Mouse (Mus musculus) forebrain, embryonic 14.5 days (tissue): ENCODE measurements at regions not wholly inside any gene's neighbourhood (a gene's known extent, or its start where the extent isn't known, plus 50 kb on each side); places are given as distances from the start of the nearest gene placed in this dataset.
A peak's percentile ranks its signal among the peaks of the same experiment; 100 is the strongest.

Experiments
- ATAC-seq: fragments of 200-750 bp; cut with Nextera tagmentation; 2 replicates; pipeline ENCODE4 v1.8.0; 2017; ENCODE audit warnings: mild to moderate bottlenecking, moderate library complexity
- DNase-seq: peaks from one replicate; pipeline ENCODE4 v3.0.0-alpha.2; 2015; ENCODE audit warnings: low spot score
- H3K27ac ChIP-seq: fragments of 300-500 bp; sonication (generic); 2 replicates; pipeline ENCODE4 v1.5.1; 2014; ENCODE audit warnings: low read depth, mild to moderate bottlenecking, control low read depth, low read length, moderate library complexity
- H3K27me3 ChIP-seq: fragments of 300-500 bp; sonication (generic); replicated peaks from 2 replicates; pipeline ENCODE4 v1.6.1; 2014; ENCODE audit warnings: low read length, control low read depth, mixed read lengths; ENCODE audit not compliant: control insufficient read depth, insufficient read depth
- H3K36me3 ChIP-seq: fragments of 300-500 bp; sonication (generic); 2 replicates; pipeline ENCODE4 v1.6.1; 2014; ENCODE audit warnings: low read length, control low read depth; ENCODE audit not compliant: control insufficient read depth, insufficient read depth
- H3K4me1 ChIP-seq: fragments of 300-500 bp; sonication (generic); 2 replicates; pipeline ENCODE4 v1.6.1; 2014; ENCODE audit warnings: antibody characterized with exemption, low read length, control low read depth; ENCODE audit not compliant: control insufficient read depth, insufficient read depth
- H3K4me2 ChIP-seq: fragments of 300-500 bp; sonication (generic); 2 replicates; pipeline ENCODE4 v1.6.1; 2014; ENCODE audit warnings: mild to moderate bottlenecking, control low read depth, low read length
- H3K4me3 ChIP-seq: fragments of 300-500 bp; sonication (generic); 2 replicates; pipeline ENCODE4 v1.5.1; 2014; ENCODE audit warnings: low read depth, low read length, control low read depth
- H3K9ac ChIP-seq: fragments of 300-500 bp; sonication (generic); 2 replicates; pipeline ENCODE4 v1.6.1; 2014; ENCODE audit warnings: mild to moderate bottlenecking, low read length, control low read depth, moderate library complexity
- H3K9me3 ChIP-seq: fragments of 300-500 bp; sonication (generic); replicated peaks from 2 replicates; pipeline ENCODE4 v1.6.1; 2016; ENCODE audit warnings: low read length, control low read depth, mixed read lengths; ENCODE audit not compliant: control insufficient read depth
- WGBS: fragments of 180-500 bp; shearing (Covaris S2); extraction: QIAGEN DNeasy Blood & Tissue Kit; methylation state at CpG from one replicate; pipeline ENCODE4 v1.1.7; 2014; 5-methylcytosine and 5-hydroxymethylcytosine counted together

GRCm38 (mm10) chr3:149273993-149274692 lies 283.8 kb upstream of the Adgrl2 start:
- no peaks in the 10 kb centered on the region for H3K9me3 ChIP-seq
- ATAC-seq (no peak), DNase-seq (no peak)
- H3K4me3 ChIP-seq = no peak overlapping the region
- H3K4me2 ChIP-seq = no peak overlapping the region
- no peaks in the 10 kb centered on the region for H3K36me3 ChIP-seq
- no peaks in the 10 kb centered on the region for H3K4me1 ChIP-seq
- no peak overlapping the region for H3K9ac ChIP-seq
- no peak overlapping the region for H3K27ac ChIP-seq
- WGBS = 49% methylated on average over 12 of the region's 12 CpGs
- no peaks in the 10 kb centered on the region for H3K27me3 ChIP-seq

- Histone ChIP-seq H3K9me3 (no peaks in the 10 kb centered on the region), H3K27me3 (no peaks in the 10 kb centered on the region), H3K4me3 (no peak overlapping the region), H3K36me3 (no peaks in the 10 kb centered on the region), H3K4me2 (no peak overlapping the region), H3K9ac (no peak overlapping the region), H3K27ac (no peak overlapping the region), H3K4me1 (no peaks in the 10 kb centered on the region)
- no peak for DNase-seq
- ATAC-seq = no peak
Observed at GRCm38 (mm10) chr3:149270459-149270858, 280.1 kb upstream of the Adgrl2 start.

GRCm38 (mm10) chr3:149262332-149262970 lies 272.1 kb upstream of the Adgrl2 start:
- WGBS = 93% methylated on average over 3 of the region's 3 CpGs
- Histone ChIP-seq H3K27ac (no peak overlapping the region), H3K27me3 (no peaks in the 10 kb centered on the region), H3K4me2 (no peak overlapping the region), H3K9ac (no peak overlapping the region), H3K9me3 (no peaks in the 10 kb centered on the region), H3K4me3 (no peak overlapping the region), H3K4me1 (no peaks in the 10 kb centered on the region), H3K36me3 (no peaks in the 10 kb centered on the region)
- ATAC-seq = no peak
- no peak for DNase-seq

- Histone ChIP-seq H3K27me3 (no peaks in the 10 kb centered on the region), H3K9ac (no peak overlapping the region), H3K27ac (no peak overlapping the region), H3K9me3 (no peaks in the 10 kb centered on the region), H3K36me3 (no peaks in the 10 kb centered on the region), H3K4me3 (no peak overlapping the region), H3K4me2 (no peak overlapping the region), H3K4me1 (no peaks in the 10 kb centered on the region)
- ATAC-seq (no peak), DNase-seq (no peak)
- 97% methylated on average over 6 of the region's 6 CpGs for WGBS
Observed at GRCm38 (mm10) chr3:149261764-149262163, 271.4 kb upstream of the Adgrl2 start.

GRCm38 (mm10) chr3:149258826-149259225 lies 268.5 kb upstream of the Adgrl2 start:
- Histone ChIP-seq H3K4me2 (no peak overlapping the region), H3K36me3 (no peaks in the 10 kb centered on the region), H3K9ac (no peak overlapping the region), H3K27me3 (no peaks in the 10 kb centered on the region), H3K4me3 (no peak overlapping the region), H3K9me3 (no peaks in the 10 kb centered on the region), H3K4me1 (no peaks in the 10 kb centered on the region), H3K27ac (no peak overlapping the region)
- WGBS = 69% methylated on average over 6 of the region's 6 CpGs
- DNase-seq (peak; percentile 31), ATAC-seq (peak; percentile 29; the same call in 1 of the 2 replicates)

GRCm38 (mm10) chr3:149256891-149257290 lies 266.5 kb upstream of the Adgrl2 start:
- Histone ChIP-seq H3K4me3 (no peak overlapping the region), H3K27ac (no peak overlapping the region), H3K27me3 (no peaks in the 10 kb centered on the region), H3K4me1 (no peaks in the 10 kb centered on the region), H3K4me2 (no peak overlapping the region), H3K9me3 (no peaks in the 10 kb centered on the region), H3K36me3 (no peaks in the 10 kb centered on the region), H3K9ac (no peak overlapping the region)
- 69% methylated on average over 9 of the region's 9 CpGs for WGBS
- DNase-seq = no peak
- ATAC-seq = no peak

GRCm38 (mm10) chr3:149253080-149253479 lies 262.7 kb upstream of the Adgrl2 start:
- Histone ChIP-seq H3K9me3 (no peaks in the 10 kb centered on the region), H3K27ac (no peak overlapping the region), H3K4me1 (no peaks in the 10 kb centered on the region), H3K4me2 (no peak overlapping the region), H3K9ac (no peak overlapping the region), H3K4me3 (no peak overlapping the region), H3K36me3 (no peaks in the 10 kb centered on the region), H3K27me3 (no peaks in the 10 kb centered on the region)
- WGBS = 93% methylated on average over 6 of the region's 6 CpGs
- DNase-seq (no peak), ATAC-seq (no peak)

- 31% methylated on average over 6 of the region's 6 CpGs for WGBS
- H3K9ac ChIP-seq = no peak overlapping the region
- no peaks in the 10 kb centered on the region for H3K27me3 ChIP-seq
- H3K36me3 ChIP-seq = no peaks in the 10 kb centered on the region
- ATAC-seq (no peak), DNase-seq (no peak)
- H3K9me3 ChIP-seq = no peaks in the 10 kb centered on the region
- H3K27ac ChIP-seq = no peak overlapping the region
- peaks cover 6% of the 10 kb centered on the region; the same call in 1 of the 2 replicates for H3K4me1 ChIP-seq
- no peak overlapping the region for H3K4me2 ChIP-seq
- H3K4me3 ChIP-seq = no peak overlapping the region
Observed at GRCm38 (mm10) chr3:149252144-149252543, 261.8 kb upstream of the Adgrl2 start.

- Histone ChIP-seq H3K9me3 (no peaks in the 10 kb centered on the region), H3K27me3 (no peaks in the 10 kb centered on the region), H3K4me1 (peaks cover 10% of the 10 kb centered on the region; the same call in 1 of the 2 replicates), H3K4me3 (no peak overlapping the region), H3K27ac (peak overlapping the region; percentile 21; the same call in 1 of the 2 replicates), H3K9ac (no peak overlapping the region), H3K4me2 (peak overlapping the region; percentile 40), H3K36me3 (no peaks in the 10 kb centered on the region)
- ATAC-seq (peak; percentile 77), DNase-seq (peak; percentile 46)
- 21% methylated on average over 6 of the region's 6 CpGs for WGBS
Observed at GRCm38 (mm10) chr3:149247626-149247987, 257.3 kb upstream of the Adgrl2 start.
